Mouse (Mus musculus) layer of hippocampus, postnatal 36 days (tissue): ENCODE measurements around the gene Pramel6. TPM values are rescaled to one million over a fixed set of nuclear protein-coding genes. Genes with fewer than 3 reads are reported as not detected.
A peak's percentile ranks its signal among the peaks of the same experiment; 100 is the strongest.
"Not testable (repeated sequence)": the region's sequence is repeated elsewhere in the genome, so short reads cannot be mapped to it uniquely, and the experiment has no call there.

Experiments used
- DNase-seq, 2 experiments: peaks; one replicate each; pipeline ENCODE4 v3.0.0; 2022
- total RNA-seq, 2 experiments: library from RNA; stranded (reverse); gene quantifications; 2 replicates each; pipeline ENCODE4 v1.2.3; 2021

Pramel6 gene
- total RNA-seq, result not detected

- DNase-seq, result no peak
These were observed at the start of gene Pramel6 for GRCm38 (mm10) chr2:87506265-87506664. Gene Pramel6, plus strand, starts transcription at chr2:87506565.

GRCm38 (mm10) chr2:87461769-87462168 is 44.6 kb upstream of the Pramel6 start:
- DNase-seq, result no peak

- DNase-seq, result no peak
These were observed 26.2 kb upstream of the Pramel6 start for GRCm38 (mm10) chr2:87480207-87480606.

- no peak for DNase-seq
These were observed 25.2 kb upstream of the Pramel6 start for GRCm38 (mm10) chr2:87481158-87481557.

GRCm38 (mm10) chr2:87482276-87482675 is 24.1 kb upstream of the Pramel6 start:
- no peak for DNase-seq

- DNase-seq, result not testable (repeated sequence)
These were observed 9.4 kb upstream of the Pramel6 start, which contains the start of gene Pramel7 for GRCm38 (mm10) chr2:87496993-87497392. Gene Pramel7, minus strand, starts transcription at chr2:87497093.

- no peak for DNase-seq
These were observed 8.7 kb downstream of the Pramel6 start for GRCm38 (mm10) chr2:87515046-87515445.

GRCm38 (mm10) chr2:87515457-87516060 is 9.2 kb downstream of the Pramel6 start:
- DNase-seq, result no peak

GRCm38 (mm10) chr2:87516581-87516980 is 10.2 kb downstream of the Pramel6 start:
- no peak for DNase-seq

GRCm38 (mm10) chr2:87520651-87521050 is 14.3 kb downstream of the Pramel6 start:
- DNase-seq, result no peak

- DNase-seq, result peak; percentile 15 to 26
These were observed 19.7 kb downstream of the Pramel6 start for GRCm38 (mm10) chr2:87525899-87526616.

GRCm38 (mm10) chr2:87531496-87531895 is 25.1 kb downstream of the Pramel6 start, which contains the start of gene Olfr153:
Gene Olfr153, plus strand, starts transcription at chr2:87531796.
- DNase-seq, result no peak

- DNase-seq, result no peak
These were observed 28.5 kb downstream of the Pramel6 start for GRCm38 (mm10) chr2:87534826-87535225.

GRCm38 (mm10) chr2:87545442-87545841 is 39.1 kb downstream of the Pramel6 start, which contains the start of gene Olfr1128:
Gene Olfr1128, minus strand, starts transcription at chr2:87545542.
- DNase-seq, result no peak

Other genes with a start within 250 kb of the Pramel6 start
- gene Olfr1116, start 239.0 kb upstream of the Pramel6 start, total RNA-seq, result not detected
- not detected for gene Olfr1118, start 199.0 kb upstream of the Pramel6 start, total RNA-seq
- not detected for gene Olfr1120, start 151.8 kb upstream of the Pramel6 start, total RNA-seq
- not detected for gene Olfr1121, start 136.7 kb upstream of the Pramel6 start, total RNA-seq
- gene Olfr1122, start 120.7 kb upstream of the Pramel6 start, total RNA-seq, result not detected
- not detected for gene Olfr1123, start 89.9 kb upstream of the Pramel6 start, total RNA-seq
- gene Olfr1124, start 76.3 kb upstream of the Pramel6 start, total RNA-seq, result not detected
- not detected for gene Olfr1126, start 52.6 kb upstream of the Pramel6 start, total RNA-seq
- not detected for gene Pramel7, start 9.5 kb upstream of the Pramel6 start, total RNA-seq
- gene Olfr153, start 25.2 kb downstream of the Pramel6 start, total RNA-seq, result not detected
- gene Olfr1128, start 39.0 kb downstream of the Pramel6 start, total RNA-seq, result not detected
- not detected for gene Olfr1129, start 67.3 kb downstream of the Pramel6 start, total RNA-seq
- not detected for gene Olfr1130, start 99.6 kb downstream of the Pramel6 start, total RNA-seq
- not detected for gene Olfr1131, start 120.5 kb downstream of the Pramel6 start, total RNA-seq
- gene Olfr1132, start 131.0 kb downstream of the Pramel6 start, total RNA-seq, result not detected
- gene Olfr1133, start 140.8 kb downstream of the Pramel6 start, total RNA-seq, result not detected
- not detected for gene Olfr1134, start 151.9 kb downstream of the Pramel6 start, total RNA-seq
- not detected for gene Olfr1135, start 167.1 kb downstream of the Pramel6 start, total RNA-seq
- not detected for gene Olfr1136, start 187.4 kb downstream of the Pramel6 start, total RNA-seq
- gene Olfr1137, start 206.6 kb downstream of the Pramel6 start, total RNA-seq, result not detected
- gene Olfr1138, start 233.4 kb downstream of the Pramel6 start, total RNA-seq, result not detected
- not detected for gene Olfr1140, start 237.2 kb downstream of the Pramel6 start, total RNA-seq
- not detected for gene Olfr1141, start 247.4 kb downstream of the Pramel6 start, total RNA-seq